Mouse (Mus musculus) left cerebral cortex, postnatal 36 days (tissue): ENCODE measurements around the gene Npepps. TPM values are rescaled to one million over a fixed set of nuclear protein-coding genes. Genes with fewer than 3 reads are reported as not detected.

Experiments
- total RNA-seq, 2 experiments: library from RNA; stranded (reverse); gene quantifications; 2 replicates each; pipeline ENCODE4 v1.2.3; 2021

The Npepps gene
- total RNA-seq, 2 experiments from 2014 or later = 122 to 156 TPM

Other genes starting within 250 kb of the Npepps start
- gene Lrrc46, start 239.2 kb downstream of the Npepps start, total RNA-seq = under 1 TPM; 0.32 to 0.59 TPM
- gene Mrpl10, start 239.1 kb downstream of the Npepps start, total RNA-seq = 10 to 100 TPM; 63.5 to 80.0 TPM
- gene Osbpl7, start 230.0 kb downstream of the Npepps start, total RNA-seq = 10 to 100 TPM; 11.9 to 13.3 TPM
- under 1 TPM; 0.17 to 0.32 TPM for gene Tbx21, start 165.3 kb downstream of the Npepps start, total RNA-seq
- gene Tbkbp1, start 129.1 kb downstream of the Npepps start, total RNA-seq = 10 to 100 TPM; 42.9 to 53.7 TPM
- 100 to 1,000 TPM; 114 to 119 TPM for gene Kpnb1, start 92.8 kb downstream of the Npepps start, total RNA-seq
- 10 to 100 TPM; 23.3 to 30.2 TPM for gene Mrpl45, start 35.1 kb upstream of the Npepps start, total RNA-seq
- under 1 TPM; 0.39 to 0.52 TPM for gene Gpr179, start 71.4 kb upstream of the Npepps start, total RNA-seq
- 10 to 100 TPM; 78.0 to 87.2 TPM for gene Socs7, start 81.9 kb upstream of the Npepps start, total RNA-seq
- 10 to 100 TPM; 68.0 to 74.4 TPM for gene Arhgap23, start 134.9 kb upstream of the Npepps start, total RNA-seq
- gene 4933428G20Rik, start 219.7 kb upstream of the Npepps start, total RNA-seq = under 1 TPM; 0.22 to 0.48 TPM